Comparison of ENCODE assay signal across 10 mouse cellular contexts in genomic region chr6:121081288-121082093, GRCm38 (mm10). TPM values are rescaled to one million over a fixed set of nuclear protein-coding genes. Genes with fewer than 3 reads are reported as not detected.
DNase-seq lines count a peak whose midpoint lies in the region; ATAC-seq lines count a peak whose summit lies in the region.
"Had no signal": no experiment of that assay in that cellular context is flagged by ENCODE, and none has a peak within 500 bp of the region (broad histone marks: within the 10 kb centered on the region; RNA-seq: fewer than 3 reads in every experiment).

No protein-coding gene starts in this region.

- ATAC-seq in heart, embryonic 11.5 days (replicated peaks; ENCODE audit: insufficient number of reproducible peaks, low FRiP score, low TSS enrichment): no peak
- no peak for ATAC-seq in megakaryocyte, adult 5-6 weeks (ENCODE audit: poor library complexity, severe bottlenecking)

- H3K4me2 ChIP-seq in heart, embryonic 11.5 days: no peak overlapping the region
- H3K4me2 ChIP-seq: embryonic facial prominence, embryonic 12.5 days had no signal

- peak overlapping the region; percentile 46 for H3K27ac ChIP-seq in heart, embryonic 11.5 days (ENCODE audit: low read depth, low read length)
- H3K27ac ChIP-seq: embryonic facial prominence, embryonic 12.5 days had no signal

- H3K9ac ChIP-seq in heart, embryonic 11.5 days (ENCODE audit: low read depth, low read length): no peak overlapping the region
- H3K9ac ChIP-seq: embryonic facial prominence, embryonic 12.5 days had no signal

- no peaks in the 10 kb centered on the region for H3K27me3 ChIP-seq in heart, embryonic 11.5 days (ENCODE audit: control insufficient read depth, insufficient read depth, low read length)
- H3K27me3 ChIP-seq in megakaryocyte, embryonic 14.5 days (replicated peaks): no peaks in the 10 kb centered on the region
- H3K27me3 ChIP-seq: embryonic facial prominence, embryonic 12.5 days had no signal

- 55% methylated on average over 26 of the region's 26 CpGs for WGBS in heart, embryonic 11.5 days (ENCODE audit: insufficient replicate concordance)

- peaks cover 86% of the 10 kb centered on the region for H3K4me1 ChIP-seq in heart, embryonic 11.5 days (ENCODE audit: control insufficient read depth, insufficient read depth, low read length)
- peaks cover 100% of the 10 kb centered on the region for H3K4me1 ChIP-seq in megakaryocyte, embryonic 14.5 days

- H3K36me3 ChIP-seq in heart, embryonic 11.5 days (ENCODE audit: control insufficient read depth, insufficient read depth, low read length): no peaks in the 10 kb centered on the region
- peaks cover 64% of the 10 kb centered on the region for H3K36me3 ChIP-seq in megakaryocyte, embryonic 14.5 days (replicated peaks; ENCODE audit: low read length)
- H3K36me3 ChIP-seq: embryonic facial prominence, embryonic 12.5 days had no signal

- no peak for DNase-seq in heart, postnatal 10 days
- peak; percentile 71 for DNase-seq in lung, postnatal 10 days
- DNase-seq in retina, postnatal 7 days (ENCODE audit: low read depth, low spot score): peak; percentile 43
- DNase-seq in right cerebral cortex, postnatal 10 days (ENCODE audit: low spot score in 2 of 2): no peak
- no peak for DNase-seq in layer of hippocampus, postnatal 14 days (ENCODE audit: low spot score in 2 of 2)
- DNase-seq: adrenal gland, adult 2 months had no signal

- H3K9me3 ChIP-seq in heart, embryonic 11.5 days (replicated peaks; ENCODE audit: control insufficient read depth, low read length): no peaks in the 10 kb centered on the region
- H3K9me3 ChIP-seq in megakaryocyte, embryonic 14.5 days: no peaks in the 10 kb centered on the region
- H3K9me3 ChIP-seq: embryonic facial prominence, embryonic 12.5 days had no signal

- intact Hi-C loops in heart, postnatal 10 days (cut with DNase I): no loop called here

- no peak overlapping the region for H3K4me3 ChIP-seq in heart, embryonic 11.5 days (ENCODE audit: low read depth, low read length)
- H3K4me3 ChIP-seq in megakaryocyte, embryonic 14.5 days (replicated peaks): peak overlapping the region; percentile 33
- H3K4me3 ChIP-seq: embryonic facial prominence, embryonic 12.5 days had no signal

RNA-seq across cellular contexts. Expression of gene Mical3, which starts 49.3 kb away (rescaled TPM):
- polyA plus RNA-seq in heart, embryonic 11.5 days (2014; fragmentation: Nextera tagmentation; extraction: Ambion mirVana): 32.3 and 53.2 TPM in 2 replicates
- 100 to 1,000 TPM; 137 to 148 TPM for total RNA-seq in heart, postnatal 10 days (2021)
- 17.8 and 21.9 TPM in 2 replicates for polyA plus RNA-seq in megakaryocyte, embryonic 14.5 days (2012; ENCODE audit: insufficient read depth, low replicate concordance)
- 4.3 and 7.7 TPM in 2 replicates for total RNA-seq in megakaryocyte, adult 5-6 weeks (2015)
- 2.4 TPM in 2 replicates for total RNA-seq in megakaryocyte, adult 5-6 weeks (2017)
- 10 to 100 TPM; 95.3 to 96.0 TPM for total RNA-seq in layer of hippocampus, postnatal 14 days (2021)

Comparison
In these comparisons a context has a peak if more than half of its experiments do, and no peak if none do; other contexts are left out.
1. DNase-seq: peak in lung, postnatal 10 days (single experiment) and retina, postnatal 7 days (single experiment); none in heart, postnatal 10 days (0 of 2), right cerebral cortex, postnatal 10 days (0 of 2) and layer of hippocampus, postnatal 14 days (0 of 2).
2. RNA of gene Mical3, which starts 49.3 kb away (total RNA-seq): 137 to 148 TPM in heart, postnatal 10 days and 95.3 to 96.0 TPM in layer of hippocampus, postnatal 14 days; 2.4 to 7.7 TPM in megakaryocyte, adult 5-6 weeks; every median in the first group is over 10 times any median in the second.